Mouse (Mus musculus): ENCODE measurements around the gene Capzb. TPM values are rescaled to one million over a fixed set of nuclear protein-coding genes. Genes with fewer than 3 reads are reported as not detected.

The Capzb gene
- polyA plus RNA-seq, 1 experiment from 2014 or later, result 307 TPM

DNA sequence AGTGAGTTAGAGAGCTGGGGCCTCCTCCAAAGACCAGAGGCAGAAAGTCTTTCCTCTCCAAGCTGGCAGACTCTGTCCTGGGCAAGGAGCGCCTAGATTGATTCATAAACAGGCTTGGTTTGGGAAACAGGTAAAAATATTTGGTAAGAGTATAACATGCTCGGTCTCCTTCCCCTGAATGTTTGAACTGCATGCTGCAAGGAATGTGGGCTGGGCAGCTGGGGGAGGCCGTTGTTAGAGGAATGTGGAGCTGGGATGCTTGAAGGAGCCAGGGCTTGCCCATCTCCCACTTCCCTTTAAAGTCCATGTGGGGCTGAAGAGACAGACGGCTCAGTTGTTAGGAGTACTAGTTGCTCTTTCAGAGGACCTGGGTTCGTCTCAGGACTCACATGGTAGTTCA, 57.3 kb downstream of the Capzb start:
- no peaks in the 10 kb centered on the region for H3K27me3 ChIP-seq (ENCODE audit: control insufficient read depth, insufficient read depth, low read length)
- no peaks in the 10 kb centered on the region for H3K9me3 ChIP-seq (ENCODE audit: control insufficient read depth, low read length)
- H3K27ac ChIP-seq (replicated peaks; ENCODE audit: low read depth, low read length), result peak overlapping the region; percentile 65
- H3K4me2 ChIP-seq (ENCODE audit: low read depth, severe bottlenecking), result no peak overlapping the region
- H3K36me3 ChIP-seq (ENCODE audit: control insufficient read depth, insufficient read depth, low read length), result no peaks in the 10 kb centered on the region; the same call in 1 of the 2 replicates
- no peak overlapping the region for H3K9ac ChIP-seq (ENCODE audit: low read length)
- H3K4me1 ChIP-seq (ENCODE audit: control insufficient read depth, insufficient read depth, low read length), result peaks cover 84% of the 10 kb centered on the region
- ATAC-seq (ENCODE audit: insufficient number of reproducible peaks, low FRiP score, low TSS enrichment, low read depth), result no peak
- H3K4me3 ChIP-seq (ENCODE audit: low read depth, low read length), result no peak overlapping the region
- DNase-seq (ENCODE audit: low spot score), result peak; percentile 44
- WGBS, result 37% methylated on average over 5 of the region's 5 CpGs

- no peak overlapping the region for H3K4me3 ChIP-seq (ENCODE audit: low read depth, low read length)
- 69% methylated on average over 8 of the region's 8 CpGs for WGBS
- no peaks in the 10 kb centered on the region for H3K27me3 ChIP-seq (ENCODE audit: control insufficient read depth, insufficient read depth, low read length)
- H3K36me3 ChIP-seq (ENCODE audit: control insufficient read depth, insufficient read depth, low read length), result no peaks in the 10 kb centered on the region; the same call in 1 of the 2 replicates
- H3K4me2 ChIP-seq (ENCODE audit: low read depth, severe bottlenecking), result no peak overlapping the region
- DNase-seq (ENCODE audit: low spot score) (no peak), ATAC-seq (ENCODE audit: insufficient number of reproducible peaks, low FRiP score, low TSS enrichment, low read depth) (no peak)
- no peaks in the 10 kb centered on the region for H3K9me3 ChIP-seq (ENCODE audit: control insufficient read depth, low read length)
- peaks cover 76% of the 10 kb centered on the region for H3K4me1 ChIP-seq (ENCODE audit: control insufficient read depth, insufficient read depth, low read length)
- peak overlapping the region; percentile 72 for H3K27ac ChIP-seq (replicated peaks; ENCODE audit: low read depth, low read length)
- no peak overlapping the region for H3K9ac ChIP-seq (ENCODE audit: low read length)
These were observed 58.2 kb downstream of the Capzb start for GRCm38 (mm10) chr4:139250886-139251285.

- WGBS, result 23% methylated on average over 22 of the region's 22 CpGs
- ATAC-seq (ENCODE audit: insufficient number of reproducible peaks, low FRiP score, low TSS enrichment, low read depth), result peak; percentile 53; the same call in 1 of the 2 replicates
These were observed 59.5 kb downstream of the Capzb start for GRCm38 (mm10) chr4:139252051-139252760.

GRCm38 (mm10) chr4:139253206-139253605, 60.5 kb downstream of the Capzb start:
- Histone ChIP-seq H3K4me3 (ENCODE audit: low read depth, low read length) (no peak overlapping the region), H3K27me3 (ENCODE audit: control insufficient read depth, insufficient read depth, low read length) (no peaks in the 10 kb centered on the region), H3K9me3 (ENCODE audit: control insufficient read depth, low read length) (no peaks in the 10 kb centered on the region), H3K36me3 (ENCODE audit: control insufficient read depth, insufficient read depth, low read length) (no peaks in the 10 kb centered on the region; the same call in none of the 2 replicates), H3K27ac (replicated peaks; ENCODE audit: low read depth, low read length) (no peak overlapping the region; the same call in 1 of the 2 replicates), H3K9ac (ENCODE audit: low read length) (no peak overlapping the region), H3K4me2 (ENCODE audit: low read depth, severe bottlenecking) (no peak overlapping the region), H3K4me1 (ENCODE audit: control insufficient read depth, insufficient read depth, low read length) (peaks cover 68% of the 10 kb centered on the region)
- DNase-seq (ENCODE audit: low spot score) (no peak), ATAC-seq (ENCODE audit: insufficient number of reproducible peaks, low FRiP score, low TSS enrichment, low read depth) (no peak)
- 87% methylated on average over 9 of the region's 9 CpGs for WGBS

More at GRCm38 (mm10) chr4:139252051-139252760, 59.5 kb downstream of the Capzb start:
- H3K9ac ChIP-seq (ENCODE audit: low read length), result no peak overlapping the region
- DNase-seq (ENCODE audit: low spot score), result peak; percentile 88
- H3K9me3 ChIP-seq (ENCODE audit: control insufficient read depth, low read length), result no peaks in the 10 kb centered on the region
- H3K27ac ChIP-seq (replicated peaks; ENCODE audit: low read depth, low read length), result peak overlapping the region; percentile 72
- no peaks in the 10 kb centered on the region; the same call in 1 of the 2 replicates for H3K36me3 ChIP-seq (ENCODE audit: control insufficient read depth, insufficient read depth, low read length)
- no peak overlapping the region for H3K4me3 ChIP-seq (ENCODE audit: low read depth, low read length)
- no peaks in the 10 kb centered on the region for H3K27me3 ChIP-seq (ENCODE audit: control insufficient read depth, insufficient read depth, low read length)
- H3K4me2 ChIP-seq (ENCODE audit: low read depth, severe bottlenecking), result no peak overlapping the region; the same call in 1 of the 2 replicates
- H3K4me1 ChIP-seq (ENCODE audit: control insufficient read depth, insufficient read depth, low read length), result peaks cover 68% of the 10 kb centered on the region

- no peaks in the 10 kb centered on the region for H3K27me3 ChIP-seq (ENCODE audit: control insufficient read depth, insufficient read depth, low read length)
- H3K4me3 ChIP-seq (ENCODE audit: low read depth, low read length), result no peak overlapping the region
- H3K9ac ChIP-seq (ENCODE audit: low read length), result no peak overlapping the region
- DNase-seq (ENCODE audit: low spot score), result no peak
- H3K36me3 ChIP-seq (ENCODE audit: control insufficient read depth, insufficient read depth, low read length), result peaks cover 2% of the 10 kb centered on the region; the same call in 1 of the 2 replicates
- H3K27ac ChIP-seq (replicated peaks; ENCODE audit: low read depth, low read length), result no peak overlapping the region
- no peak for ATAC-seq (ENCODE audit: insufficient number of reproducible peaks, low FRiP score, low TSS enrichment, low read depth)
- H3K4me2 ChIP-seq (ENCODE audit: low read depth, severe bottlenecking), result no peak overlapping the region
- H3K4me1 ChIP-seq (ENCODE audit: control insufficient read depth, insufficient read depth, low read length), result peaks cover 55% of the 10 kb centered on the region
- H3K9me3 ChIP-seq (ENCODE audit: control insufficient read depth, low read length), result no peaks in the 10 kb centered on the region
- WGBS, result 88% methylated on average over 4 of the region's 4 CpGs
These were observed 63.4 kb downstream of the Capzb start for GRCm38 (mm10) chr4:139256146-139256545.

- DNase-seq (ENCODE audit: low spot score) (no peak), ATAC-seq (ENCODE audit: insufficient number of reproducible peaks, low FRiP score, low TSS enrichment, low read depth) (no peak)
- no peak overlapping the region for H3K4me2 ChIP-seq (ENCODE audit: low read depth, severe bottlenecking)
- peaks cover 2% of the 10 kb centered on the region; the same call in 1 of the 2 replicates for H3K36me3 ChIP-seq (ENCODE audit: control insufficient read depth, insufficient read depth, low read length)
- no peaks in the 10 kb centered on the region for H3K27me3 ChIP-seq (ENCODE audit: control insufficient read depth, insufficient read depth, low read length)
- H3K9me3 ChIP-seq (ENCODE audit: control insufficient read depth, low read length), result no peaks in the 10 kb centered on the region
- WGBS, result 56% methylated on average over 8 of the region's 8 CpGs
- H3K4me3 ChIP-seq (ENCODE audit: low read depth, low read length), result no peak overlapping the region
- no peak overlapping the region for H3K27ac ChIP-seq (replicated peaks; ENCODE audit: low read depth, low read length)
- H3K4me1 ChIP-seq (ENCODE audit: control insufficient read depth, insufficient read depth, low read length), result peaks cover 50% of the 10 kb centered on the region
- H3K9ac ChIP-seq (ENCODE audit: low read length), result no peak overlapping the region
These were observed 64.0 kb downstream of the Capzb start for GRCm38 (mm10) chr4:139256708-139257107.

DNA sequence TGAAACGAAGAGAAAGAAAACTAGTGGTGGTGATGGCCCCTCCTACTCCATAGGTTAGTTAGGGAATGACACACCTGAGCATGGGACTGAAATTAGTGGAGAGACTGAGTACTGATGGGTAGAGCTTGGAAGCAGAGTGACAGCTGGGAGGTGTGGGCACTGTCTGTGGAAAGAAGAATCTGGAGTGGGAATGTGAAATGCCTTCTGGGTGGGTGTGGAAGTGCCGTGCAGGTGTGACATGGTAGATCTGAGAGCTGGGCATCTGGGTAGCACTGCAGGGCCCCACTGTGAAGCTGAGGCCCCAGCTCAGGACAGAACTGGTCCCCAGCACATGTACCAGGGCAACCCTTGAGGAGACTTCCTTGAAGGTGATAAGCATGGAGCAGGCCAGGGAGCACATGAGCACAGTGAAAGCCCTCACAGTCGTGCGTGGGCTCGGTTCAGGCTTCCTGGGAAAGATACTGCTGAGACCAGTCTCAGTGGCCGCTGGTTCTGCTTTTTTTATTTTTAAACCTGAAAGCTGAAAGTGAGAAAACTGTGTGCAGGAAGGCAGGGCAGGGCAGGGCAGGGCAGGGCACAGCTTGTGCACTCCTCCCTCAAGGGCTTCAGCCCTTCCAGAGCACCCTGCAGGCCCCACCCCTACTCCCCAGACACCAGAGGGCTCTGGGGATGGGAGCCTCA, 66.1 kb downstream of the Capzb start:
- Histone ChIP-seq H3K36me3 (ENCODE audit: control insufficient read depth, insufficient read depth, low read length) (peaks cover 2% of the 10 kb centered on the region; the same call in 1 of the 2 replicates), H3K4me1 (ENCODE audit: control insufficient read depth, insufficient read depth, low read length) (peaks cover 37% of the 10 kb centered on the region)

DNA sequence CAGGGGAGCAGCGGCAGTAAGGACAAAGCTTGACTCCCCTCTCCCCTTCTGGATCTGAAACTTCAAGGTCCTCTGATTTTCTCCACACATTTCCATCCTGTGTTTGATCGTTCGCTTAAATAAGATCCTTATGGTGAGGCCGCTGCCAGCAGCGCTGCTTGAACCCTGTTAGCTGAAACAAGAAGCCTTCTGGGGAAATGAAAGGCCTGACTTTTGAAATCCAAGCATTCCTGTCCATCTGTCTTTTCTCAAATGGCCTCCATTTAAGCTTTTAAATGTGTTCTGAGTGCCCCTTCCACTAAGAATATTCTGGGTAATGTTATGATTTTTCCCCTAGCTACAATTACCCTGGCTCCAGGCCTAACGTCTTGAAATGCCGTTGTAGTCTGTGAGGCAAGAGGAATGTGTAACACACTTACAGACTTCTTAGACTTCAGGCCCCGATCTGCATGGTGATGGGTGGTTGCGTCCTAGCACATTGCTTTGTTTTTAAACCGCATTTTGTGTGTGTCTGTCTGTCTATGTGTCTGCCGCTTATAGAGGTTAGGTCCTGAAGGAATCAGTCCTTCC, 66.7 kb downstream of the Capzb start:
- ATAC-seq (ENCODE audit: insufficient number of reproducible peaks, low FRiP score, low TSS enrichment, low read depth) (peak; percentile 35; the same call in 1 of the 2 replicates), DNase-seq (ENCODE audit: low spot score) (peak; percentile 61)
- H3K4me3 ChIP-seq (ENCODE audit: low read depth, low read length), result no peak overlapping the region
- no peak overlapping the region for H3K4me2 ChIP-seq (ENCODE audit: low read depth, severe bottlenecking)
- peak overlapping the region; percentile 96 for H3K27ac ChIP-seq (replicated peaks; ENCODE audit: low read depth, low read length)
- H3K9ac ChIP-seq (ENCODE audit: low read length), result peak overlapping the region; percentile 39
- peaks cover 36% of the 10 kb centered on the region for H3K4me1 ChIP-seq (ENCODE audit: control insufficient read depth, insufficient read depth, low read length)
- no peaks in the 10 kb centered on the region for H3K9me3 ChIP-seq (ENCODE audit: control insufficient read depth, low read length)
- WGBS, result 42% methylated on average over 11 of the region's 11 CpGs
- no peaks in the 10 kb centered on the region for H3K27me3 ChIP-seq (ENCODE audit: control insufficient read depth, insufficient read depth, low read length)
- H3K36me3 ChIP-seq (ENCODE audit: control insufficient read depth, insufficient read depth, low read length), result peaks cover 2% of the 10 kb centered on the region; the same call in 1 of the 2 replicates

More for the DNA sequence above, 66.1 kb downstream of the Capzb start:
- Histone ChIP-seq H3K4me2 (ENCODE audit: low read depth, severe bottlenecking) (no peak overlapping the region), H3K27me3 (ENCODE audit: control insufficient read depth, insufficient read depth, low read length) (no peaks in the 10 kb centered on the region), H3K27ac (replicated peaks; ENCODE audit: low read depth, low read length) (peak overlapping the region; percentile 96), H3K9ac (ENCODE audit: low read length) (peak overlapping the region; percentile 39), H3K4me3 (ENCODE audit: low read depth, low read length) (no peak overlapping the region), H3K9me3 (ENCODE audit: control insufficient read depth, low read length) (no peaks in the 10 kb centered on the region)
- 65% methylated on average over 6 of the region's 6 CpGs for WGBS
- ATAC-seq (ENCODE audit: insufficient number of reproducible peaks, low FRiP score, low TSS enrichment, low read depth), result 0 out of 2 replicates have a peak, but pooled peaks have one; percentile 41
- DNase-seq (ENCODE audit: low spot score), result no peak

Measured in limb, embryonic 11.5 days (tissue).